Mouse (Mus musculus) Patski (cell line): ENCODE data around the gene Slc18a2. TPM values are rescaled to one million over a fixed set of nuclear protein-coding genes. Genes with fewer than 3 reads are reported as not detected.

Experiments
- ATAC-seq: fragments of 100-300 bp; one replicate; pipeline ENCODE4 v1.8.0; 2021
- CTCF ChIA-PET: fragments of 350-600 bp; sonication (Branson Sonifier 250); formaldehyde crosslinking; loops from one replicate; lab custom pipeline; 2022; ENCODE audit warnings: inconsistent platforms; lab: Charles Lee
- POLR2A ChIA-PET: fragments of 350-600 bp; sonication (Branson Sonifier 250); formaldehyde crosslinking; loops from one replicate; lab custom pipeline; 2022; ENCODE audit warnings: antibody characterized with exemption, inconsistent platforms; lab: Charles Lee
- DNase-seq: peaks from one replicate; pipeline ENCODE4 v3.0.0-alpha.2; 2011; ENCODE audit warnings: low read depth, low spot score
- H3K27me3 ChIP-seq: fragments of 371-371 bp; one replicate; pipeline ENCODE4 v1.5.1; 2021
- CTCF ChIP-seq: fragments of 100-300 bp; IDR thresholded peaks from one replicate; pipeline ENCODE4 v1.5.1; 2021
- in situ Hi-C: fragments of 300-500 bp; cut with MboI; formaldehyde crosslinking; loops from 3 replicates; pipeline ENCODE4 v1.11.1; 2018; ENCODE audit warnings: low pct_unique_long_range_greater_than_20kb, mixed read lengths
- polyA plus RNA-seq: library from polyadenylated mRNA; unstranded; gene quantifications from one replicate; pipeline ENCODE4 v1.2.3, GENCODE M21; 2021

Slc18a2 gene
- polyA plus RNA-seq, 1 experiment from 2014 or later = 2.4 TPM

DNA sequence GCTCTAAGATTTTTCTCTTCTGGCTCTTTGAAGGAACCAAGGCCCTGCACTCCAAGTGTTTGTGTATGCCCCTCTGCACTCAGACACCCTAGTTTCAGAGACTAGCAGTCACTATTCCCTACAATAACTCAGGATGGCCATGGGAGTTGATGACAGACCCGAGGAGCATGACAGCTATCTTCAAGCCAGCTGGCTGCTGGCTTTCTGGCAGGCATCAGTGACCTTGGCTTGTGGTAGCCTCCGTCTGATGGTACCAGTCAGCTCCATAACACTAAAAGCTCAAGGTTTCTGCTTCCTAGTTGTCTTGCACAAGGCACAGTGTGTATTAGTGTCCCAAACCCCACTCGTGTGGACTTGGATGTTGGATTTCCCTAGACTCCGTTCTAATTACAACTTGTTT, 18.7 kb upstream of the Slc18a2 start:
- ChIA-PET CTCF (no interaction called here), POLR2A (no interaction called here)
- no peak for TF ChIP-seq CTCF
- ATAC-seq (no peak), DNase-seq (no peak)
- no peaks in the 10 kb centered on the region for H3K27me3 ChIP-seq
- in situ Hi-C loops = loop anchor here (5.0 to 25.0 kb wide), 4 partner anchors 65 to 1095 kb away; no protein-coding TSS in a partner anchor

DNA sequence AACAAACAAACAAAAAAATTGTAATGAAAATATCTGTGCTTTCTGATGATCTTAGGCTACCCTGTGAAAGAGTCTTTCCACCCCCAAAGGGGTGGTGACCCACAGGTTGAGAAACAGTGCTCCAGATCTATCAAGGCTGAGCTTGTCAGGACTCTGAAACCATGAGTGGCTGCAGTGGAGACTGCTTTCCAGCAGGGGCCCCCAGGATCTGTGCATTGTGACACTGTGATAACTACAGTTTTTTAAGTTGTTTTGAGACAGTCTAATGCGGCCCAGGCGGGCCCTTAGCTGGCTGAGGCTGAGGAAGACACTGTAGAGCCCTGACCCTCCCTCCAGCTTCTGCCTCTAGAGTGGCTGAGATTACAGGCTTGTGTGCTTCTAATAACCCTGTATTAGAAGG, 17.6 kb upstream of the Slc18a2 start:
- in situ Hi-C loops = loop anchor here (5.0 to 25.0 kb wide), 4 partner anchors 64 to 1094 kb away; no protein-coding TSS in a partner anchor
- ATAC-seq = no peak
- ChIA-PET POLR2A (no interaction called here), CTCF (no interaction called here)
- H3K27me3 ChIP-seq = no peaks in the 10 kb centered on the region
- no peak for TF ChIP-seq CTCF
- DNase-seq = no peak

DNA sequence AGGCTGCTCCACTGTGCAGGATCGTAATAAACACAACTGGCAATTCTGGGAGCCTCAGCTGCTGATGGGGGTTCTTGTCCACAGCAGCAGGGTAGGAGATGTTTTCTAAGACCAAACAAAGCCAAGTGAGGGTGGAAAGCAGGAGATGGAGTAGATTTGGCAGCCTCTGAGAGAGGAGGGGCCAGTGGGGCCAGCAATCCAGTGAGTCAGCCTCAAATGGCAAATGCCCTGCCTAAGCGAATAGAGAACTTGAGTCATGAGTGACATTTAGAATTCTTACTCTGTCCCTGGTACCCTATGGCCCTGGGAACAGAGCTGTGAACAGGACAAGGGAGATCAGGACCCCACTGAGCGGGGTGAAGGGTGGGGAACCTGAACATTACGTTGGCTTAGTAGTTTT, 12.6 kb upstream of the Slc18a2 start:
- no peak for TF ChIP-seq CTCF

DNA sequence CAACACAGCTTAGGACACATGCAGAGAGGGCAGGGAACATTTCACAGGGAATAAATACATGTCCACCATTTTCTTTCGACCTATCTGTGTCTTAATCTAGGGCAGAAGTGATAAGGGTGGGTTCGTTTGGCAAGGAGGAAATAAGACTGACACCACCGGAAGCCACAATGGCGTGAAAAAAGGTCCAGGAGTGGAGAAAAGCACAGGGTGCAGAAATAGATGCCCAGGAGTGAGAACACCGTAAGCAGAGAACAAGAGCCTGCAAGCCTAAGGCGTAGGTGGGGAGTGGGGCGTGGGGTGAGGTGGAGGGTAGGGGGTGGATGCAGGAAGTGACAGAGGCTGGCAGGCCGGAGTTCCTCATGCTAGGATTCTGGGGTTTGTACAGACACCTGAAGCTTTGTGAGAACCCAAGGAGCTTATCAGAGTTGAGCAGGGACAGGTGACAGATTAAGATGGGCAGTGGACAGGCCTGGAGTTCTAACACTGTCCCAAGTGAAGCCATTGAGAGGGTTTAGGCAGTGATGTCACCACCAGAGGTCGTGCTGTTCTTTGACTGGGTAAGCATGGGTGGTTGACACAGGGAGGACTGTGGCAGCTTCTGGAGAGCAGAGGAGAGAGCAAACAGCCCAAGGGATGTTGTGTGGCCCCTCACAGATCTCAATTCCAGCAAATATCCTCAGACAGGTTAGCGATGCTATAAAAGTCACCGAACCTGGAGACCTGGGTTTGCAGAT, 12.0 kb upstream of the Slc18a2 start:
- ChIA-PET CTCF (interaction anchor here (0.9 kb wide), 1 partner anchor 31 kb away, joined by 3 read pairs; no protein-coding TSS in a partner anchor), POLR2A (no interaction called here)
- no peak for TF ChIP-seq CTCF
- no peaks in the 10 kb centered on the region for H3K27me3 ChIP-seq
- DNase-seq (no peak), ATAC-seq (no peak)
- in situ Hi-C loops = loop anchor here (10.0 to 25.0 kb wide), 3 partner anchors 136 to 1089 kb away; no protein-coding TSS in a partner anchor

More for the DNA sequence above, 12.6 kb upstream of the Slc18a2 start:
- ChIA-PET POLR2A (interaction anchor here (0.9 kb wide), 1 partner anchor 19 kb away, joined by 3 read pairs; no protein-coding TSS in a partner anchor), CTCF (no interaction called here)
- H3K27me3 ChIP-seq = no peaks in the 10 kb centered on the region
- ATAC-seq = peak; percentile 42
- in situ Hi-C loops = loop anchor here (10.0 to 25.0 kb wide), 3 partner anchors 137 to 1089 kb away; no protein-coding TSS in a partner anchor
- no peak for DNase-seq

DNA sequence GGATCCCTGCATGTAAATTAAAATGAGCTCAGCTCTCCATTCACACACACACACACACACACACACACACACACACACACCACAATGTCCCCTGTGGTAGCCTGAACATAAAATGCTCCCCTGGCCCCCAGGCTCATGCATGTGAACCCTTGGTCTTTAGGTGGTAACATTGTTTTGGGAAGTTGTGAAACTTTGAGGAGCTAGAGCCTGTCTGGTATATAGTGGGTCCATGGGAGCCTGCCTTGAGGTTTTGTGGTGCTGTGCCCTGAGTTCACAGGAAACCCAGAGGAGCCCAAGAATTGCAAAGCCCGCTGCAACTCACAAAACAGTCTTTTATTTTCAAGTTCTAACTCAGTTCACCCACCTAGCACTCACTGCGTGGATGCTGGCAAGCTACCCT, 8.0 kb upstream of the Slc18a2 start:
- CTCF ChIA-PET = no interaction called here
- in situ Hi-C loops = no loop called here
- DNase-seq (no peak), ATAC-seq (no peak)
- POLR2A ChIA-PET = no interaction called here
- TF ChIP-seq CTCF = no peak
- peaks cover 22% of the 10 kb centered on the region for H3K27me3 ChIP-seq

DNA sequence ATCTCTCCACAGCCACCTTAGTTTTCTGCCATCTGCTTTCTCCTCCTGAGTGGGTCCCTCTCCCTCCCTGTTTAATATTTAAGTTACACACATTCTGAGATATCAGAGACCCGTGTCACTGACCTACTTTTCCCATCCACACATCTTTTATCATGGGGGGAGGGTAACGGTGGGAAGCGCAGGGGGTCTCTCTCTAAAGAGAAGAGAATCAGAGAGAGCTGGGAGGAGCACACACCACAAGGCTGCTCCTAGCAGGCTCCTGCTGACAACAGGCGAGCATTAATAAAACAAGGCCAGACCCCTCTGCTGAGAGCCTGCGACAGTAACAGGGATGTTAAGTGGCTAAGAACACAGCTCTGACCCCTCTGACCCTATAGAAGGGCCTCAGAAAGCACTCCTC, 1.1 kb upstream of the Slc18a2 start:
- ATAC-seq = no peak
- CTCF ChIA-PET = no interaction called here
- no peak for DNase-seq
- TF ChIP-seq CTCF = no peak
- H3K27me3 ChIP-seq = peaks cover 55% of the 10 kb centered on the region
- POLR2A ChIA-PET = no interaction called here
- in situ Hi-C loops = no loop called here

DNA sequence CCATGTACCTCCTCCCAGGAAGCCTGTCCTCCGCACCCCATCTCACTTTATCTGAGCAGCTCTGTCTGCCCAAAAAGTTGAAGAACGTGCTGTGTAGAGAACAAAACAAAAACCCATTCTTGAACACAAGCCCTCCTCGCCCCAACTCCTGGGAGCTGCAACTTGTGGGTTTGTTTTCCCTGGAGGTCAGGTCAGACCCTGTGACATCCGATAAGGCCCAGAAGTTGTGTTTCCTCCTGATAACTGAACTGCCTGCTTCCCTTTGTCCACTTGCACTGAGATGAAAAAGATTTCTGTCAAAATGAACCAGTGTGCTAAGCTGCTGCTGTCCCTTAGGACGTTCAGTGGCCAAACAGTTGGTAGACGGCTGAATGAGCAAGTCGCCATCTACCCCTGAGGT, 908 bp downstream of the Slc18a2 start:
- no peak for ATAC-seq
- no peak for TF ChIP-seq CTCF
- ChIA-PET POLR2A (no interaction called here), CTCF (no interaction called here)
- DNase-seq = no peak
- in situ Hi-C loops = no loop called here
- peaks cover 47% of the 10 kb centered on the region for H3K27me3 ChIP-seq

DNA sequence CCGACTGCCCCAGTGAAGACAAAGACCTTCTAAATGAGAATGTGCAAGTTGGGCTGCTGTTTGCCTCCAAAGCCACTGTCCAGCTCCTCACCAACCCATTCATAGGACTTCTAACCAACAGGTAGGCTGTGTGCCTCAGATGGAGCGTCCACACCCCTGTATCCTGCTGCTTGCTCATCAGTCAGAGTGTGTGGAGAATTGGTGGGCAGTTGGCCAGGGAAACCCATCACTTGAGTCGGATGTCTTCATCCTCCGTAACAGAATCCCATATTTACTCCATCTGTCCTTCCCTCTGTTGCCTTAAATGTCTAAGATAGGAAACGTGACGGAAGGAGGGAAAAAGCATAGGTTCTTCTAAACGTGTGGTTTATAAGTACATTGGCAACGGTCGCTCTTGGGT, 2.5 kb downstream of the Slc18a2 start:
- ATAC-seq = no peak
- no peak for TF ChIP-seq CTCF
- in situ Hi-C loops = no loop called here
- ChIA-PET POLR2A (no interaction called here), CTCF (interaction anchor here (1.3 kb wide), 1 partner anchor 11 kb away, joined by 4 read pairs; no protein-coding TSS in a partner anchor)
- peaks cover 32% of the 10 kb centered on the region for H3K27me3 ChIP-seq
- DNase-seq = no peak

DNA sequence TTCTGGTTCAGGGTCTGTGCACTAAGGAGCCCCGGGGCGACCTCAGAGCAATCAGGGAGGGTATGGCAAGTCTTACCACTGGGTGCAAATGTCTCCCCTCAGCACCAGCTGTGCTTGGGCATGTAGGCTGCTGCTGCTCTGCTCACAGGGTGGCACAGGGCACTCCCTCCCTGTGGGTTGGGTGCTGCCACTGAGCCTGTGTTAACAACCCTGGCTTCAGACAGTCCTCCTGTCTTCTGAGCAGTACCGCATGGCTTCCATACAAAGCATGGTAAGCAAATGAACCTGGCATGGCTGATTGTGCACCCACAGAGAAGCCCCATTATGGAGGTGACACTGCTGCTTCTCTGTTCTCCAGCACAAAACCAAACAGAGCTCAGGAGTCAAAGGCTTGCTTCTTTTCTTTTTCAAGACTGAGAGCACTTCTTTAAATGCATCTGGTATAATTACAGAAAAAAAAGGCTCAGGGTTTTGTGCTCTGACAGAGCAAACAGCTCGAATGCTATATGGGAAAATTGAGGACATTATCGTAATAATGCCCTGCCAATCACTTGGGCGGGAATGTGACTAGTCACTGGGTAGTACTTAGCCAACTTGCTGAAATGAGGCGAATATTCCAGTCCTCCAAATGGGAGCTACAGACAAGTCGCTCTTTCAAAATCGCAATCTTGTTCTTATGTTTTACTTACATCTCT, 4.3 kb downstream of the Slc18a2 start:
- POLR2A ChIA-PET = no interaction called here

DNA sequence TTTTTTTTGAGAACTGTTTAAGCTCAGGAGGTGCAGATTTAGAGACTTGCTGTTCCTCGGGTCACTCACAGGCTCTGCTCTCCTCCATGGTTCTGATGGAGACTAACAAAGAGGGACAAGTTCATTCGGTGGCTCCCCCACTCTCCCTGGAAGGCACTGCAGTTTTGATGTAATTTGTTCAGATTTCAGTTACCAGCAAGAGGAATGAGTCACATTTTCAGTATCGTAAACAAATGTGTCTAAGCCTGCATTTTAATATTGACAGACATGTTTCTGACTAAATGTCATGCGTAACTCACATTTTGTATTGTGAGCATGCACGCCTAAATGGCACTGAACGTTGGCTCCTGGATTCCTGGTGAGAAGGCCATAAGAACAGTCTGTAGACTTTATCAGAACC, 5.2 kb downstream of the Slc18a2 start:
- no peak for TF ChIP-seq CTCF
- ChIA-PET POLR2A (no interaction called here), CTCF (no interaction called here)
- peaks cover 9% of the 10 kb centered on the region for H3K27me3 ChIP-seq
- in situ Hi-C loops = no loop called here
- DNase-seq (no peak), ATAC-seq (no peak)

More for the DNA sequence above, 4.3 kb downstream of the Slc18a2 start:
- TF ChIP-seq CTCF = no peak
- DNase-seq (no peak), ATAC-seq (no peak)
- in situ Hi-C loops = no loop called here
- CTCF ChIA-PET = interaction anchor here (1.2 to 1.3 kb wide), 2 partner anchors 9 to 26 kb away, joined by 4 read pairs; no protein-coding TSS in a partner anchor
- H3K27me3 ChIP-seq = peaks cover 15% of the 10 kb centered on the region
